Mouse (Mus musculus): ENCODE data around the gene Bicc1.

GRCm38 (mm10) chr10:71188681-71189080 is 29.2 kb upstream of the Bicc1 start:
- TF ChIP-seq CTCF (IDR thresholded peaks at IDR 0.05; ENCODE audit: control insufficient read depth, insufficient read depth, insufficient replicate concordance, low read depth, low read length) = no peak
- TF ChIP-seq POLR2A (IDR thresholded peaks at IDR 0.05; ENCODE audit: control insufficient read depth, low read depth, low read length) = no peak
